14 mouse cellular contexts compared by ENCODE assay signal in genomic region chr17:50420690-50421089, GRCm38 (mm10).
"Had no signal": no experiment of that assay in that cellular context is flagged by ENCODE, and none has a peak within 500 bp of the region (broad histone marks: within the 10 kb centered on the region; RNA-seq: fewer than 3 reads in every experiment).

No protein-coding gene starts in this region.

- H3K4me3 ChIP-seq: neural tube, embryonic 12.5 days; neural tube, embryonic 13.5 days; neural tube, embryonic 15.5 days; stomach, embryonic 15.5 days had no signal

- H3K36me3 ChIP-seq: neural tube, embryonic 12.5 days; neural tube, embryonic 13.5 days; neural tube, embryonic 15.5 days; stomach, embryonic 15.5 days had no signal

- H3K9ac ChIP-seq: neural tube, embryonic 12.5 days; neural tube, embryonic 13.5 days; neural tube, embryonic 15.5 days; stomach, embryonic 15.5 days had no signal

- H3K4me2 ChIP-seq: neural tube, embryonic 12.5 days; neural tube, embryonic 13.5 days; neural tube, embryonic 15.5 days; stomach, embryonic 15.5 days had no signal

- H3K4me1 ChIP-seq: neural tube, embryonic 12.5 days; neural tube, embryonic 13.5 days; neural tube, embryonic 15.5 days; stomach, embryonic 15.5 days had no signal

- H3K27ac ChIP-seq: neural tube, embryonic 12.5 days; neural tube, embryonic 13.5 days; neural tube, embryonic 15.5 days; stomach, embryonic 15.5 days; stomach, postnatal 0 days had no signal

- H3K27me3 ChIP-seq: neural tube, embryonic 12.5 days; neural tube, embryonic 13.5 days; neural tube, embryonic 15.5 days; stomach, embryonic 15.5 days had no signal

- DNase-seq: retina, postnatal 1 day; right cerebral cortex, adult 18-20 months; right cerebral cortex, postnatal 14 days; right cerebral cortex, postnatal 25 days; spleen, adult 18-20 months; thymus, adult 18-20 months; thymus, adult 2 months; thymus, postnatal 25 days; thymus, postnatal 36 days had no signal

- H3K9me3 ChIP-seq: stomach, embryonic 15.5 days had no signal
